Mouse (Mus musculus): ENCODE data around the gene 4932438H23Rik. TPM values are rescaled to one million over a fixed set of nuclear protein-coding genes. Genes with fewer than 3 reads are reported as not detected.

The 4932438H23Rik gene
- polyA plus RNA-seq (2015; fragmentation: Nextera tagmentation; extraction: Ambion mirVana), result 0.34 and 0.44 TPM in 2 replicates

DNA sequence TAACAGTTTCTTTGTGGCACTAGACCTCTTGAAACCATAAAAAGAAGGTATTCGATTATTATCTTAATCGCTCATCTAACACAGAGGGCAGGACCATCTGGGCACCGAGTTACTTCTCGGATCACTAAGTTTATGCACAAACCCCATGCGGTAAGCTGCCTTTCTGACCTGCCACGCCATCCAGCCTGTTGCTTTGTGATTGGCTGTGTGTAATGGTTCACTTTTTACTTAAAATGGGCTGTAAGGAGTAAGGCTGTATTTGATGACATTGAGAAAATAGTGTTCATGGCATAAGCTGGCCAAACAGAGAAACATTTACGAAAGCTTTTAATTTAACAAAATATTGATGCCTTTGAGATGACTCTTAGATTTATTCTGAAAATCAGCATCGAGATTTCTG, at the start of gene 4932438H23Rik:
4932438H23Rik (minus strand) TSS at position 101 of the 400 bp plus-strand sequence.
- no peaks in the 10 kb centered on the region for H3K9me3 ChIP-seq (ENCODE audit: control insufficient read depth)
- no peak within 1 kb of the TSS for H3K4me2 ChIP-seq (replicated peaks; ENCODE audit: low read depth)
- no peak within 1 kb of the TSS for H3K27ac ChIP-seq (ENCODE audit: low read depth, low read length)
- H3K4me3 ChIP-seq (ENCODE audit: low read depth, low read length), result no peak within 1 kb of the TSS
- H3K4me1 ChIP-seq (replicated peaks; ENCODE audit: control insufficient read depth, insufficient read depth, low read length), result no peaks in the 10 kb centered on the region
- no peak for TF ChIP-seq CTCF (IDR thresholded peaks at IDR 0.05; ENCODE audit: low read depth)
- 86% methylated on average over 8 of the region's 8 CpGs for WGBS
- H3K27me3 ChIP-seq (replicated peaks; ENCODE audit: control insufficient read depth, insufficient read depth, low read length), result 0 out of 2 replicates have a peak, but pooled peaks cover 6% of the 10 kb centered on the region
- H3K9ac ChIP-seq (ENCODE audit: low read depth, low read length), result no peak within 1 kb of the TSS
- no peaks in the 10 kb centered on the region for H3K36me3 ChIP-seq (ENCODE audit: control insufficient read depth, insufficient read depth)
- no peak for ATAC-seq

DNA sequence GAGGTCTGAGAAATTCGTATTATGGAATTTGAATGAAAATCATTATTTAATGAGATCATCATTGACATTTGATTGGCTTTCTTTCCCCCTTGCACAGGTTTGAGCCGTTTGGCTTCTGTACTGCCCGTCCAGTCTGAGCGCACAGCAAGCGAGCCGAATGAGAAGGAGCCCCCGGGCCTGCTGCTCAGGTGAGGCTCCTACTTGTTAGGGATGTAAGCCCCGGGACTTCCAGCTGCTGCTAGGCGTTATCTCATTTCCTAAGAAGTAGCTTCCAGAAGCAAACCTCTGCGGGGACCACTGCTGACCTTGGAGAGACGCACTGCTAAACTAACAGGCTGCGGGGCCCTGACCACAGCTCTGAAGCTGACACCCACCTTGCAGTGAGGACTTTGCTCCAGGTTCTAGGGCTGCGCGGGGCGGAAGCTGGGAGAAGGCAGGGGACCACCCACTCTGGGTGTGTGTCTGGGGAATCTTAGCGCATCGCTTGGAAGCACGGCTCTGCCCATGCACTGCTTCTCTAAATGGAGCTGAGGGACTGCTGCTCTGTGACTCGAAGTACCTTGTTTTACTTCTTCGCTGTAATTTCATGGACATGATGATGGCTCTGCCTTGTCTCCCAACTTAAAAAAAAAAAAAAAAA, 46.2 kb upstream of the 4932438H23Rik start:
- Histone ChIP-seq H3K27me3 (replicated peaks; ENCODE audit: control insufficient read depth, insufficient read depth, low read length) (0 out of 2 replicates have a peak, but pooled peaks cover 19% of the 10 kb centered on the region), H3K4me1 (replicated peaks; ENCODE audit: control insufficient read depth, insufficient read depth, low read length) (no peaks in the 10 kb centered on the region), H3K27ac (ENCODE audit: low read depth, low read length) (no peak overlapping the region), H3K36me3 (ENCODE audit: control insufficient read depth, insufficient read depth) (no peaks in the 10 kb centered on the region), H3K9me3 (ENCODE audit: control insufficient read depth) (0 out of 2 replicates have a peak, but pooled peaks cover 4% of the 10 kb centered on the region), H3K4me3 (ENCODE audit: low read depth, low read length) (no peak overlapping the region), H3K4me2 (replicated peaks; ENCODE audit: low read depth) (no peak overlapping the region), H3K9ac (ENCODE audit: low read depth, low read length) (no peak overlapping the region)
- ATAC-seq, result no peak
- TF ChIP-seq CTCF (IDR thresholded peaks at IDR 0.05; ENCODE audit: low read depth), result no peak
- WGBS, result 31% methylated on average over 20 of the region's 20 CpGs

DNA sequence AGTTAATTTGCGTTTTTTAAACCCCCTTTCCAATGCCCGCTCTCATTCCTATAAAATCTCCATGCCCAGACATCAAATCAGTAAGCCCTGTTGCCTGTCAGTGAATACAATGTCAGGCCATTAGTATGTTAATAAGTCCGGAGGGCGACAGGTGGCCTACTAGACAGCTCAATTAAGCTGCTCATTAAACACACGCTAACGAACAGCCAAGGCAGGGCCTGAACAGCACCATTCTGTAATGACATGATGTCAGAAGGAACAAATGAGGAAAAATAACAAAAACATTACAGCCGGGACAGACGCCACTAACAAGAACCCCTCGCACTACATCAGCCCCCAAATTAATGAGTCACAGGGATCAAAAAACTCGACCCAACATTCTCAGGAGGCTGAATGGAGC, 45.5 kb upstream of the 4932438H23Rik start:
- Histone ChIP-seq H3K9ac (ENCODE audit: low read depth, low read length) (no peak overlapping the region), H3K27ac (ENCODE audit: low read depth, low read length) (no peak overlapping the region), H3K9me3 (ENCODE audit: control insufficient read depth) (0 out of 2 replicates have a peak, but pooled peaks cover 4% of the 10 kb centered on the region), H3K36me3 (ENCODE audit: control insufficient read depth, insufficient read depth) (no peaks in the 10 kb centered on the region), H3K4me2 (replicated peaks; ENCODE audit: low read depth) (no peak overlapping the region), H3K4me1 (replicated peaks; ENCODE audit: control insufficient read depth, insufficient read depth, low read length) (no peaks in the 10 kb centered on the region), H3K4me3 (ENCODE audit: low read depth, low read length) (no peak overlapping the region), H3K27me3 (replicated peaks; ENCODE audit: control insufficient read depth, insufficient read depth, low read length) (0 out of 2 replicates have a peak, but pooled peaks cover 19% of the 10 kb centered on the region)
- 38% methylated on average over 10 of the region's 10 CpGs for WGBS
- no peak for ATAC-seq
- TF ChIP-seq CTCF (IDR thresholded peaks at IDR 0.05; ENCODE audit: low read depth), result no peak

DNA sequence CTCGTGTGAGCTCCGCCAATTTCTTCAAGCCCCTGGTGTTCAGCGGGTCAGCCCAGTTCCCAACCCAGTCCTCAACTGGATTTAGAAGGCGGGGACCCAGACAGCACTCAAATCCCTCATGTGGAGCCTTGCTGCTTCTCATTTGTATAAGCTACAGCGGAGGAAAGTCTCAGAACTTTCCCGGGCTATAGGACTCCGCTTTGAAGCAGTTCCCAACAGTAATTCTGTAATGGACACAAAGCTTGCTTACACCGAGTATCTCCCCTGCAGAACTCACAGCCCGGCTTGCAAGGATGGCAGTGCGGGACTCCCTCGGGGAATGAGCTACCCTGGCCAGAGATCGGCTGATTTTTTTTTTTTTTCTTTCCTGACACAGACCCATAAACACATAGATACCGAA, 45.1 kb upstream of the 4932438H23Rik start:
- ATAC-seq, result no peak
- TF ChIP-seq CTCF (IDR thresholded peaks at IDR 0.05; ENCODE audit: low read depth), result no peak
- no peak overlapping the region for H3K4me3 ChIP-seq (ENCODE audit: low read depth, low read length)
- H3K4me1 ChIP-seq (replicated peaks; ENCODE audit: control insufficient read depth, insufficient read depth, low read length), result no peaks in the 10 kb centered on the region
- WGBS, result 25% methylated on average over 13 of the region's 13 CpGs
- no peaks in the 10 kb centered on the region for H3K36me3 ChIP-seq (ENCODE audit: control insufficient read depth, insufficient read depth)
- 0 out of 2 replicates have a peak, but pooled peaks cover 19% of the 10 kb centered on the region for H3K27me3 ChIP-seq (replicated peaks; ENCODE audit: control insufficient read depth, insufficient read depth, low read length)
- H3K4me2 ChIP-seq (replicated peaks; ENCODE audit: low read depth), result no peak overlapping the region
- no peak overlapping the region for H3K27ac ChIP-seq (ENCODE audit: low read depth, low read length)
- 0 out of 2 replicates have a peak, but pooled peaks cover 4% of the 10 kb centered on the region for H3K9me3 ChIP-seq (ENCODE audit: control insufficient read depth)
- no peak overlapping the region for H3K9ac ChIP-seq (ENCODE audit: low read depth, low read length)

DNA sequence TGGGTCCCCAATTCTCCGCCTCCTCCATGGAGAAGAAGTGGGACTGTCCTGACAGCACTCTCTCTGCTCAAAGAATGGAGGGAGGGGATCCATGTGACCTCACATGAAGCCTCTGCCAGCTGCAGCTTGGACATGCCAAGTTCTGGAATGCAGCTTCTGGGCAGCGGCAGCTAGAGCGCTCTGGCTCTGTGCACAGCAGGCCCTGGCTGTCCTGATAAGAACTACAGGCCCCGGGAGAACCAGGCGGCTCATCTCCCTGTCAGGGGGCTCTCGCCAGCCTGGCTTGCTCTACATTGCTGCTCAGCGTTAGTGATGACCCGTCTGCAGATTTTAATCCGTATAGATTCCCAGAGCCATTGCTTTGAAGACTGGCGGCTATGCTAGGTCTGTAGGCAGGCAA, 44.6 kb upstream of the 4932438H23Rik start:
- 0 out of 2 replicates have a peak, but pooled peaks cover 19% of the 10 kb centered on the region for H3K27me3 ChIP-seq (replicated peaks; ENCODE audit: control insufficient read depth, insufficient read depth, low read length)
- 0 out of 2 replicates have a peak, but pooled peaks cover 4% of the 10 kb centered on the region for H3K9me3 ChIP-seq (ENCODE audit: control insufficient read depth)
- peak; percentile 8; the same call in 1 of the 2 replicates for TF ChIP-seq CTCF (IDR thresholded peaks at IDR 0.05; ENCODE audit: low read depth)
- H3K9ac ChIP-seq (ENCODE audit: low read depth, low read length), result no peak overlapping the region
- H3K36me3 ChIP-seq (ENCODE audit: control insufficient read depth, insufficient read depth), result no peaks in the 10 kb centered on the region
- WGBS, result 27% methylated on average over 10 of the region's 10 CpGs
- no peak overlapping the region for H3K4me3 ChIP-seq (ENCODE audit: low read depth, low read length)
- H3K27ac ChIP-seq (ENCODE audit: low read depth, low read length), result no peak overlapping the region
- no peak for ATAC-seq
- no peak overlapping the region for H3K4me2 ChIP-seq (replicated peaks; ENCODE audit: low read depth)
- H3K4me1 ChIP-seq (replicated peaks; ENCODE audit: control insufficient read depth, insufficient read depth, low read length), result no peaks in the 10 kb centered on the region

DNA sequence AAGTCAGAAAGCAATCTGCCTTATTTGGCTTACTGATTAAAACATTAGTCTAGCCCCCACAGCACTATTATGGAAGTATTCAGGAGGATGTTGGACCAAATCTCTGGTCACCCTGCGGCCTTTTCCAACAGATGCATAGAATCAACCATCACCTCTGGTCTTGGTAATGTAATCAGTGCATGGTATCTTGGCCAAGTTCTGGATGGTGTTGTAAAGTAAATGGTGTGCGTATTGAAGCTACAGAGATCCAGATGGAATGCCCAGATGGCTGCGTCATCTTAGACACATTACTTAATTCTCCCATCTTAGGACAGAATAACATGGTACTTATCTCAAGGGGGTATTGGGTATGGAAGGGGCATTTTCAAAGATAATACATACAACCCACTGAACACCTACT, 43.8 kb upstream of the 4932438H23Rik start:
- 86% methylated on average over 3 of the region's 3 CpGs for WGBS
- no peaks in the 10 kb centered on the region for H3K9me3 ChIP-seq (ENCODE audit: control insufficient read depth)
- no peak overlapping the region for H3K27ac ChIP-seq (ENCODE audit: low read depth, low read length)
- no peak for ATAC-seq
- H3K27me3 ChIP-seq (replicated peaks; ENCODE audit: control insufficient read depth, insufficient read depth, low read length), result 0 out of 2 replicates have a peak, but pooled peaks cover 19% of the 10 kb centered on the region
- TF ChIP-seq CTCF (IDR thresholded peaks at IDR 0.05; ENCODE audit: low read depth), result no peak
- H3K4me1 ChIP-seq (replicated peaks; ENCODE audit: control insufficient read depth, insufficient read depth, low read length), result no peaks in the 10 kb centered on the region
- H3K36me3 ChIP-seq (ENCODE audit: control insufficient read depth, insufficient read depth), result no peaks in the 10 kb centered on the region
- H3K4me3 ChIP-seq (ENCODE audit: low read depth, low read length), result no peak overlapping the region
- H3K4me2 ChIP-seq (replicated peaks; ENCODE audit: low read depth), result no peak overlapping the region
- no peak overlapping the region for H3K9ac ChIP-seq (ENCODE audit: low read depth, low read length)
